Mouse (Mus musculus) liver, embryonic 14.5 days (tissue): ENCODE data around the gene Atp6v1g2.

ENCODE experiments used
- CTCF ChIP-seq: IDR thresholded peaks from 2 replicates; pipeline ENCODE4 v1.5.1; 2016; ENCODE audit warnings: antibody characterized with exemption, low read depth, control low read depth
- EP300 ChIP-seq: IDR thresholded peaks from 2 replicates; pipeline ENCODE4 v1.6.1; 2016; ENCODE audit warnings: antibody characterized with exemption, low read depth

- TF ChIP-seq CTCF (no peak), EP300 (no peak)
These were observed 17.1 kb downstream of the Atp6v1g2 start for GRCm38 (mm10) chr17:35250348-35251120.
